Mouse (Mus musculus): ENCODE data around the gene Emc7. TPM values are rescaled to one million over a fixed set of nuclear protein-coding genes. Genes with fewer than 3 reads are reported as not detected.

Emc7 gene
- polyA plus RNA-seq, 2 experiments, result 11.7 to 18.3 TPM

- Histone ChIP-seq H3K9me3 (ENCODE audit: control insufficient read depth, low read length) (no peaks in the 10 kb centered on the region), H3K27me3 (ENCODE audit: control insufficient read depth, insufficient read depth, low read length) (no peaks in the 10 kb centered on the region), H3K4me3 (replicated peaks; ENCODE audit: low read length) (peak overlapping the region; percentile 89), H3K4me1 (ENCODE audit: control insufficient read depth, insufficient read depth, low read length) (peaks cover 4% of the 10 kb centered on the region; the same call in 1 of the 2 replicates), H3K9ac (ENCODE audit: low read depth, low read length, severe bottlenecking) (peak overlapping the region; percentile 88), H3K27ac (replicated peaks; ENCODE audit: low read depth, low read length) (peak overlapping the region; percentile 67), H3K4me2 (replicated peaks; ENCODE audit: low read depth, low read length, severe bottlenecking) (peak overlapping the region; percentile 78), H3K36me3 (ENCODE audit: control insufficient read depth, insufficient read depth, low read length) (no peaks in the 10 kb centered on the region)
- WGBS, result 30% methylated on average over 17 of the region's 17 CpGs
- ATAC-seq (ENCODE audit: low FRiP score, low read depth) (peak; percentile 36; the same call in 1 of the 2 replicates), DNase-seq (ENCODE audit: low spot score) (no peak)
- no peak for TF ChIP-seq POLR2A (IDR thresholded peaks at IDR 0.05; ENCODE audit: borderline replicate concordance, extremely low read depth, insufficient read depth, insufficient read length)
These were observed 504 bp upstream of the Emc7 start for GRCm38 (mm10) chr2:112454125-112454861.

- ATAC-seq (ENCODE audit: low FRiP score, low read depth) (no peak), DNase-seq (ENCODE audit: low spot score) (no peak)
- Histone ChIP-seq H3K36me3 (ENCODE audit: control insufficient read depth, insufficient read depth, low read length) (peaks cover 24% of the 10 kb centered on the region), H3K4me1 (ENCODE audit: control insufficient read depth, insufficient read depth, low read length) (peaks cover 4% of the 10 kb centered on the region; the same call in 1 of the 2 replicates), H3K4me2 (replicated peaks; ENCODE audit: low read depth, low read length, severe bottlenecking) (no peak overlapping the region), H3K9ac (ENCODE audit: low read depth, low read length, severe bottlenecking) (no peak overlapping the region), H3K4me3 (replicated peaks; ENCODE audit: low read length) (no peak overlapping the region), H3K27ac (replicated peaks; ENCODE audit: low read depth, low read length) (no peak overlapping the region), H3K27me3 (ENCODE audit: control insufficient read depth, insufficient read depth, low read length) (no peaks in the 10 kb centered on the region), H3K9me3 (ENCODE audit: control insufficient read depth, low read length) (no peaks in the 10 kb centered on the region)
- 93% methylated on average over 3 of the region's 3 CpGs for WGBS
- no peak for TF ChIP-seq POLR2A (IDR thresholded peaks at IDR 0.05; ENCODE audit: borderline replicate concordance, extremely low read depth, insufficient read depth, insufficient read length)
These were observed 5.8 kb downstream of the Emc7 start for GRCm38 (mm10) chr2:112460557-112460956.

GRCm38 (mm10) chr2:112469542-112469941 lies 14.7 kb downstream of the Emc7 start:
- TF ChIP-seq POLR2A (IDR thresholded peaks at IDR 0.05; ENCODE audit: borderline replicate concordance, extremely low read depth, insufficient read depth, insufficient read length), result no peak
- DNase-seq (ENCODE audit: low spot score), result no peak
- H3K36me3 ChIP-seq (ENCODE audit: control insufficient read depth, insufficient read depth, low read length), result peaks cover 41% of the 10 kb centered on the region
- H3K4me1 ChIP-seq (ENCODE audit: control insufficient read depth, insufficient read depth, low read length), result no peaks in the 10 kb centered on the region
- H3K4me2 ChIP-seq (replicated peaks; ENCODE audit: low read depth, low read length, severe bottlenecking), result no peak overlapping the region
- H3K27me3 ChIP-seq (ENCODE audit: control insufficient read depth, insufficient read depth, low read length), result no peaks in the 10 kb centered on the region
- no peak overlapping the region for H3K27ac ChIP-seq (replicated peaks; ENCODE audit: low read depth, low read length)
- H3K9ac ChIP-seq (ENCODE audit: low read depth, low read length, severe bottlenecking), result no peak overlapping the region
- no peaks in the 10 kb centered on the region for H3K9me3 ChIP-seq (ENCODE audit: control insufficient read depth, low read length)
- ATAC-seq (ENCODE audit: low FRiP score, low read depth), result no peak
- no peak overlapping the region for H3K4me3 ChIP-seq (replicated peaks; ENCODE audit: low read length)

DNA sequence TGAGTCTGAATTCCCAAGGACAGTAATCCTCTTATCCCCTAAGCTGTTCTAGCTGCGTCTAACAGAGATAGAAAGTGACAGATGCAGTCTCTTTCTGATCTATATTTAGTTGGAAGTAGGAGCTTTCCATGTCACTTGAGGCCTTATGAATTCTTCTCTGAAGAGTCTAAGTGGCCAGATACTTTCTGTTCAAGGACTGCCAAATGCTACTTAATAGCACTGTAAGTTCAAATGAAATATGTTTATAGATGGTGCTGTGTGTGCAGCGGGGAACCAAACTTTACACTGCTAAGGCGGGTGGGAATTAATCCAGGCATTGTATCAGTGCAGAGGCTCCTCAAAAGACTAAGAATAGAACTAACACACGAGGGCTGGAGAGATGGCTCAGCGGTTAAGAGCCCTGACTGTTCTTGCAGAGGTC lies 16.2 kb downstream of the Emc7 start:
- Histone ChIP-seq H3K4me2 (replicated peaks; ENCODE audit: low read depth, low read length, severe bottlenecking) (no peak overlapping the region), H3K9ac (ENCODE audit: low read depth, low read length, severe bottlenecking) (no peak overlapping the region), H3K9me3 (ENCODE audit: control insufficient read depth, low read length) (no peaks in the 10 kb centered on the region), H3K4me3 (replicated peaks; ENCODE audit: low read length) (no peak overlapping the region), H3K4me1 (ENCODE audit: control insufficient read depth, insufficient read depth, low read length) (no peaks in the 10 kb centered on the region), H3K27me3 (ENCODE audit: control insufficient read depth, insufficient read depth, low read length) (no peaks in the 10 kb centered on the region), H3K27ac (replicated peaks; ENCODE audit: low read depth, low read length) (no peak overlapping the region), H3K36me3 (ENCODE audit: control insufficient read depth, insufficient read depth, low read length) (peaks cover 37% of the 10 kb centered on the region)
- TF ChIP-seq POLR2A (IDR thresholded peaks at IDR 0.05; ENCODE audit: borderline replicate concordance, extremely low read depth, insufficient read depth, insufficient read length), result no peak
- DNase-seq (ENCODE audit: low spot score) (no peak), ATAC-seq (ENCODE audit: low FRiP score, low read depth) (0 out of 2 replicates have a peak, but pooled peaks have one; percentile 23)
- WGBS, result 77% methylated on average over 5 of the region's 5 CpGs

DNA sequence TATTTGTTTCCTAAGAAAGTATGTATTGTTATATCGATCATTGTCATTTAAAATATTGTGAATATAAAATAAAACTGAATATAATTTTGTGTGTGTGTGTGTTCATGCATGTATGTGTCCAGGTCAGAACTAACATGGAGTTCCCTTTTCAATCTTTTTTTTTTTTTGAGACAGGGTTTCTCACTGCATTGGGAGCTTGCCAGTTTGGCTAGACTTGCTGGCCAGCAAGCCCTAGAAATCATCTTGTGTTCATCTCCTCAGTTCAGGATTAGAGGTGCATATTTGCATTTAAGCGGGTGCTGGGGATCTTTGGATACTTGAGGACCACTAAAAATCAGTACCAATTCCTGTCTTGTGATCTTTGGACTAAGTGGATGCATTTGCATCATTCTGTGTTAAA lies 17.3 kb downstream of the Emc7 start:
- no peak overlapping the region for H3K9ac ChIP-seq (ENCODE audit: low read depth, low read length, severe bottlenecking)
- 83% methylated on average over 2 of the region's 2 CpGs for WGBS
- H3K4me2 ChIP-seq (replicated peaks; ENCODE audit: low read depth, low read length, severe bottlenecking), result no peak overlapping the region
- no peak for ATAC-seq (ENCODE audit: low FRiP score, low read depth)
- TF ChIP-seq POLR2A (IDR thresholded peaks at IDR 0.05; ENCODE audit: borderline replicate concordance, extremely low read depth, insufficient read depth, insufficient read length), result no peak
- DNase-seq (ENCODE audit: low spot score), result no peak
- H3K4me3 ChIP-seq (replicated peaks; ENCODE audit: low read length), result no peak overlapping the region
- H3K36me3 ChIP-seq (ENCODE audit: control insufficient read depth, insufficient read depth, low read length), result peaks cover 26% of the 10 kb centered on the region
- no peaks in the 10 kb centered on the region for H3K4me1 ChIP-seq (ENCODE audit: control insufficient read depth, insufficient read depth, low read length)
- no peaks in the 10 kb centered on the region for H3K27me3 ChIP-seq (ENCODE audit: control insufficient read depth, insufficient read depth, low read length)
- no peak overlapping the region for H3K27ac ChIP-seq (replicated peaks; ENCODE audit: low read depth, low read length)
- H3K9me3 ChIP-seq (ENCODE audit: control insufficient read depth, low read length), result no peaks in the 10 kb centered on the region
